Mouse (Mus musculus) E14TG2a.4 (cell line): ENCODE measurements around the gene Bcl11a.

ENCODE experiments used
- CTCF ChIP-seq: conservative IDR thresholded peaks from 2 replicates; pipeline ENCODE4 v1.5.1; 2014; ENCODE audit warnings: low read length
- POU5F1 ChIP-seq: IDR thresholded peaks from 2 replicates; pipeline ENCODE4 v1.6.1; 2014; ENCODE audit warnings: low read length, borderline replicate concordance

- no peak for TF ChIP-seq POU5F1
- no peak for TF ChIP-seq CTCF
These were observed 51.7 kb downstream of the Bcl11a start for GRCm38 (mm10) chr11:24129358-24130185.
